Mouse (Mus musculus): ENCODE data around the gene Cfd.

The Cfd gene

GRCm38 (mm10) chr10:79886611-79887010 is 4.0 kb upstream of the Cfd start:
- DNase-seq (ENCODE audit: low spot score): no peak

GRCm38 (mm10) chr10:79889386-79889785 is 1.3 kb upstream of the Cfd start:
- DNase-seq (ENCODE audit: low spot score): no peak

GRCm38 (mm10) chr10:79892451-79893118 is 1.9 kb downstream of the Cfd start:
- DNase-seq (ENCODE audit: low spot score): peak; percentile 82

DNA sequence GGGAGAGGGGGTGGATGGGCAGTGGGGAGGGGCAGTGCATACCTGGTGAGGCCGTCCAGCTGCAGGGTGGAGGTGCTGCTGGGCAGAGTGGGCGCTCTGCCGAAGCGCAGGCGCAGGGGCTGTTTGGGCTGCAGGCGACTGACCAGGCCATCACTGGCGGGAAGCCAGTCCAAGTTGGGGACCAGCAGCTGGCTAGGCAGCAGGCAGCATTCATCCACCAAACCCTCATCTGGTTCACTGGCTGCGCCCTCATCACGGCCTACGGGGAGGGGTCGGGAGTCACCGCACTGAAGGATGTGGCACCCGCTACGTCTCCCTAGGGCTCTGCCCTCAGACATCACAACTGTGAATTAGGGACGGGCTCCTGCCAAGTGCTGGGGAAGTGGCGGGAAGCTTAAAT is 5.7 kb downstream of the Cfd start:
- no peak for DNase-seq (ENCODE audit: low spot score)

- DNase-seq (ENCODE audit: low spot score): no peak
Measured at GRCm38 (mm10) chr10:79896814-79897213, 6.2 kb downstream of the Cfd start.

- DNase-seq (ENCODE audit: low spot score): no peak
Measured at GRCm38 (mm10) chr10:79897316-79898245, 6.9 kb downstream of the Cfd start.

DNA sequence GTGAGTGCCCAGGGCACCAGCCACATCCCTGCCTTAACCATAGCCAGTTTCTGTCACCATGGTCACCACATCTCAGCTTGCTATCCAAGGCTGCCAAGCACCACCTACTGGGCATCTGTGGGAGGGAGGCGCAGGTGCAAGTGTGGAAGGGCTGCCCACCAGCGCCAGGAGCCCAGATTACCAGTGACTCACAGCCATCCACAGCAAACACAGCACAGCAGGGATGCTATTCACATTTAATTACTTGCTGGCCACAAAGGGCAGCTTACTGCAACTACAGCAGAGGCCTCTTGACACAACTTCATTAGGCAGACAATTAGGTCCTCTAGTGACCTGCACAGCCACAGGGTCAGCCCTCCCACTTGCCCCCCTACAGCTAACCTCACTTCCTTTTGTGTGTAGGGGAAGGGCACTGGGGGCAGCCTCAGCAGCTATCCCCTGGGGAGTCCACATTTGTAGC is 10.3 kb downstream of the Cfd start:
- peak; percentile 81 for DNase-seq (ENCODE audit: low spot score)

- DNase-seq (ENCODE audit: low spot score): no peak
Measured at GRCm38 (mm10) chr10:79906712-79907111, 16.1 kb downstream of the Cfd start.

- DNase-seq (ENCODE audit: low spot score): no peak
Measured at GRCm38 (mm10) chr10:79907415-79907814, 16.8 kb downstream of the Cfd start.

DNA sequence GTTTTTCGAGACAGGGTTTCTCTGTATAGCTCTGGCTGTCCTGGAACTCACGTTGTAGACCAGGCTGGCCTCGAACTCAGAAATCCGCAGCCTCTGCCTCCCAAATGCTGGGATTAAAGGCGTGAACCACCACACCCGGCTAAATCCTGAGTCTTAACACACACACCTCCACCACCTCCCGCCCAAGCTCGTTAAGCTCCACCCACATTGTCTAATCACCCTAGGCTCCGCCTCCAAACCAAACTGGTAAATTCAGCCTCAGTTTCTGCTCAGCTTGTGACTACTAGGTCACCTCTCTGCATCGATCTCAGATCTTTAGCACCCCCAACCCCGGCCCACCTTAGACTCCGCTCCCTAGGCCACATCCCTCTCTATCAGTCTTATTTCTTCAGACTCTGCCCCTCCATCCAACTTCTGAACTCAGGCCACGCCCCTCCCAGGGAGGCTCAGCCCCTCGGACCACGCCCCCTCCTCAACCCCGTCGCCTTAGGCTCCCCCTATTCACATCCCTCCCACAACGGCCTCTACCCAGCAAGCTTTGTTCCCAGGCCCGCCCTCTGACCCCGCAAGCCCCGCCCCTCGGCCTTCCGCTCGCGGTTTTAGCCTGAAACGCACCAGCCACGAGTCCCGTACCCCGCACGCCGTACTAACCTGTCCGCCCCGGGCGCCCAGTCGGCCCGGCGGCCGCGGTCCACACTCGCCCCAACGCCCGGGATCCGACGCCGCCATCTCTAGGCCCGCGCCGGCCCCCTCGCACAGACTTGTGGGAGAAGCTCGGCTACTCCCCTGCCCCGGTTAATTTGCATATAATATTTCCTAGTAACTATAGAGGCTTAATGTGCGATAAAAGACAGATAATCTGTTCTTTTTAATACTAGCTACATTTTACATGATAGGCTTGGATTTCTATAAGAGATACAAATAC is 17.8 kb downstream of the Cfd start, which contains the start of gene Med16:
Gene Med16, minus strand, starts transcription at position 757 of the 925 bp plus-strand sequence.
- peak; percentile 96 for DNase-seq (ENCODE audit: low spot score)

- peak; percentile 58 for DNase-seq (ENCODE audit: low spot score)
Measured at GRCm38 (mm10) chr10:79909092-79909922, 18.7 kb downstream of the Cfd start.

DNA sequence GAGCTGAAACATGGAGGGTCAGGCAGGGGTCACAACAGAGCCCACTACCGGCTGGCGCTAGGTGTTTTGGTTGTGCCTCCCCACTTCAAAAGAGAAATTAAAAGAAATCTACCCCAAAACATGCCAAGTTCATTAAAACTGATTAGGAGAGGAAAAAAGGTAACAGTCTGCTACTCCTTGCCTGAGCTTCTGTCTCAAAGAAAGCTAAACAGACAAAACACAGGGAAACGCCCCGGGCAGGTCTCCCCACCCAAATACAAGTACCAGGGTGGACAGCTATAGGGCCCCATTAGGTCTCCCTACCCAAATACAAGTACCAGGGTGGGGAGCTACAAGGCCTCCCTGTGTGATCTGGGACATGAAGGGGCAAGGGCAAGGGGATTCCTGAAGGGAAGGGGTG is 19.9 kb downstream of the Cfd start, which contains the start of gene Gm26602:
Gene Gm26602, plus strand, starts transcription at position 301 of the 400 bp plus-strand sequence.
- no peak for DNase-seq (ENCODE audit: low spot score)

DNA sequence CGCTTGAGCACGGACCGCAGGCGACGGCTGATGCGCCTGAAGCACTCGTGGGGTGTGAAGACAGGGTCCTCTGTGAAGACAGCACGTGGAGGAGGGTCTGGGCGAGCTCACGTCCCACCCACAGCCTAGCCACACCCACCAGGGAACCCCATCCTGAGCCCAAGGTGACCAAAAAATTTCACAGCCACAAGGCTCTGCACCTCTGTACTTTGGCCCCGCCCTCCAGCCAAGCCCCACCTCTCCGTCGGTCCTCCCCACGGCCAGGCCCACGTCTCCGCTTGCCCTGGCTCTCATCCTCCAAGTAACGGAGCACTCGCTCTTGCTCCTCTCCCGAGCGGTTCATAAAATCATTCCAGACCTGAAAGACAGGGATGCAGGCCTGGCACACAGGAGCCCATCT is 21.8 kb downstream of the Cfd start:
- no peak for DNase-seq (ENCODE audit: low spot score)

GRCm38 (mm10) chr10:79914131-79914947 is 23.7 kb downstream of the Cfd start:
- DNase-seq (ENCODE audit: low spot score): no peak

DNA sequence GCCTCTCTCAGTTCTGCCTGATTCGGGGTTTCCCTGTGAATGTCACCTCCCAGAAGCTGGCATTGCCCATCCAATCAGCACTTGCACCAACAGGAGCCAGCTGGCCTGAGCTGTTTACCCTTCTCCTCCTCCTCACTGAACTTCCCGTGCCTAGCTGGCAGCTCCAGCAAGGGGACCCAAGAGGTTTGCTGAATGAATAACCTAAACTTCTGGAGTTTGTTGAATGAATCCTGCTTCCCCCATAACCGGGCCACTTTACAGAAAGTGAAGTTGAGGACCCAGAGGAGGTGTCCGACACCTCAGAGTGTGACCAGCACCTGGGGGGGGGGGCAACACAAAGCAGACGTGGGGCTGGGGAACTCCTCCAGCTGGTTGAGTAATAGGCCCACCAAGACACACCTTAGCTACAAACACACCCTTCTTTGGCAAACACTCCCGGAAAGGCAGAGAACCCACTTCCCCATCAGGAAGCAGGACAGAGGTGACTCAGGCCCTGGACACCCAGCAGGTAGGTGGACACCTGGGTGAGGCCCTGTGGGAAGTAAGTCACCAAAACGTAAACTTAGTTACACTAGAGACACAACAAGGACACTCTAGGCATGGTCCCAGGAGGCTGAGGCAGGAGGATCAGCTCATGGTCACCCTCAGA is 24.4 kb downstream of the Cfd start:
- DNase-seq (ENCODE audit: low spot score): no peak

- DNase-seq (ENCODE audit: low spot score): no peak
Measured at GRCm38 (mm10) chr10:79916081-79916480, 25.4 kb downstream of the Cfd start.

DNA sequence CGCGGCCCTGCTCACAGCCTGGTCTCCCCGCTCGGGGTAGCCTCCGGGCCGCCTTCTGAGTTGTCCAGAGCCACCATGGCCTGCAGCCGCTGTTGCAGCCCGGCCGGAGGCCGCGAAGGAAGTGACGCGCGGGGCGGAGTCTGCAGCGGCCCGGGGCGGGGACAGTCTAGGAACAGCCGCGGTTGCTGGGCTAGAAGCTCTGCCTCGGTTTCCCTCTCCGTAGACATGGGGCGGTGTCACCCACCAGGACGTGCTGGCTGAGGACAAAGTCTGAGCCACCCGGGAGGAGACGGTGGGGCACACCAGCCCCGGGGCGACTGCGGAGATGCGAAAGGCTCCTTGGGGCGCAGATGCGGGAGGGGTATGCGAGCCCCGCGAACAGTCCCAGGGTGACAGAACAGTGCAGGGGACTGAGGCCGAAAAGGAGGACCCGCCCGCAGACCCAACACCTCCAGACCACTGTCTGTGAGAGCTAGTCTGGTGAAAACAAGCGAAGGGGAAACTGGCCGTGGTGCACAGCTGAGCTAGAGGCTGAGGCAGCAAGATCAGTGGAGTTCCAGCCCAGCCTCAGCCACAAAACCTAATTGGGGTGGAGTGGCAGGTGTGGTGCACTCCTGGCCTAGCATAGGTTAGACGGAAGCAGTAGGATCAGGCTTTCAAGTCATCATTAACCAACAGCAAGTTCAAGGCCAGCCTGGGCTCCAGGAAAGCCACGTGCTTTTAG is 26.3 kb downstream of the Cfd start, which contains the start of gene Kiss1r:
Gene Kiss1r, plus strand, starts transcription at position 164 of the 724 bp plus-strand sequence.
- peak; percentile 81 for DNase-seq (ENCODE audit: low spot score)

GRCm38 (mm10) chr10:79917532-79918100 is 27.0 kb downstream of the Cfd start:
- DNase-seq (ENCODE audit: low spot score): no peak
